Mouse (Mus musculus): ENCODE results near the gene Slc25a22. TPM values are rescaled to one million over a fixed set of nuclear protein-coding genes. Genes with fewer than 3 reads are reported as not detected.
A peak's percentile ranks its signal among the peaks of the same experiment; 100 is the strongest.

Gene Slc25a22
- polyA plus RNA-seq, 1 experiment: 30.3 TPM

DNA sequence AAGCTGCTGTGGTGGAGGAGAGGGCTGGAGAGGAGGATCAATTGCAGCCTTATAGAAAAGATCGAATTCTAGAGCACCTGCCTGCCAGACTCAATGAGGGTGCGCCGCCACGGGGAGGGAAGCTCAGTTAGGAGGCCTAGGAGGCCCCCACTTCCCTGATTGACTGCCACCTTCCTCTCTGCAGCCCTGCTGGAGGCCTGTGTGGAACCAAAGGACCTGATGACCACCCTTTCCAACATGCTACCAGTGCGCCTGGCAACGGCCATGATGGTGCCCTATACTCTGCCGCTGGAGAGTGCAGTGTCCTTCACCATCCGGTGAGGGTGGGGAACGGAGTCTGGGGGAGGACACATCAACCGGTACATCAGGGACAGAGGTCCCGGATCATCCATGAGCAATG, 21.0 kb upstream of the Slc25a22 start:
- WGBS: 86% methylated on average over 11 of the region's 11 CpGs
- TF ChIP-seq POLR2A (IDR thresholded peaks at IDR 0.05; ENCODE audit: borderline replicate concordance, control insufficient read depth, low read depth, low read length): no peak
- no peak for TF ChIP-seq CTCF (IDR thresholded peaks at IDR 0.05; ENCODE audit: control insufficient read depth, insufficient read depth, low read length)
- Histone ChIP-seq H3K4me3 (replicated peaks; ENCODE audit: control insufficient read depth, low read depth, low read length) (no peak overlapping the region), H3K27ac (ENCODE audit: control insufficient read depth, insufficient read depth, low read depth, low read length, poor library complexity) (no peak overlapping the region), H3K4me1 (ENCODE audit: control insufficient read depth, insufficient read depth, low read length) (peaks cover 7% of the 10 kb centered on the region; the same call in 1 of the 2 replicates)

DNA sequence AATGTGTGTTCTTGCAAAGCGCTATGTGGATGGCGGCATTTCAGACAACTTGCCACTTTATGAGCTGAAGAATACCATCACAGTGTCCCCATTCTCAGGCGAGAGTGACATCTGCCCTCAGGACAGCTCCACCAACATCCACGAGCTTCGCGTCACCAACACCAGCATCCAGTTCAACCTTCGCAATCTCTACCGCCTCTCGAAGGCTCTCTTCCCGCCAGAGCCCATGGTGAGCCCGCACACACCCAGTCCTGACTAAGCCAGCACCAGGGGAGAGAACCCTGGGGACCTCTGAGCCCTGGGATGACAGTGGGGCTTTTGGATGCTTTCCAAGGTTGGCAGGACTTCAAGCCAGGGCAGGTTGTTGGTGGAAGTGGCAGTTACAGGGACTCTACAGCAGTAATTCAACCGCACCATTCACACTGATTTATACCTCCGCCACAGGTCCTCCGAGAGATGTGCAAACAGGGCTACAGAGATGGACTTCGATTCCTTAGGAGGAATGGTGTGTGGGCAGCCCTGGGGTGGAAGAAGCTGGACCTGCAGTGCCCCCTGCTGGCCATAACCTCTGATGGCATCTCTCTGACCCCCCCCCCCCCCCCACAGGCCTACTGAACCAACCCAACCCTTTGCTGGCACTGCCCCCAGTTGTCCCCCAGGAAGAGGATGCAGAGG, 20.4 kb upstream of the Slc25a22 start:
- 78% methylated on average over 15 of the region's 15 CpGs for WGBS

GRCm38 (mm10) chr7:141457236-141457635, 19.5 kb upstream of the Slc25a22 start:
- Histone ChIP-seq H3K27ac (ENCODE audit: control insufficient read depth, insufficient read depth, low read depth, low read length, poor library complexity) (no peak overlapping the region), H3K4me1 (ENCODE audit: control insufficient read depth, insufficient read depth, low read length) (peaks cover 7% of the 10 kb centered on the region; the same call in 1 of the 2 replicates), H3K4me3 (replicated peaks; ENCODE audit: control insufficient read depth, low read depth, low read length) (no peak overlapping the region)
- TF ChIP-seq CTCF (IDR thresholded peaks at IDR 0.05; ENCODE audit: control insufficient read depth, insufficient read depth, low read length): no peak
- TF ChIP-seq POLR2A (IDR thresholded peaks at IDR 0.05; ENCODE audit: borderline replicate concordance, control insufficient read depth, low read depth, low read length): no peak
- 90% methylated on average over 14 of the region's 14 CpGs for WGBS

More for the DNA sequence above, 20.4 kb upstream of the Slc25a22 start:
- peaks cover 7% of the 10 kb centered on the region; the same call in 1 of the 2 replicates for H3K4me1 ChIP-seq (ENCODE audit: control insufficient read depth, insufficient read depth, low read length)
- TF ChIP-seq CTCF (IDR thresholded peaks at IDR 0.05; ENCODE audit: control insufficient read depth, insufficient read depth, low read length): peak; percentile 71
- TF ChIP-seq POLR2A (IDR thresholded peaks at IDR 0.05; ENCODE audit: borderline replicate concordance, control insufficient read depth, low read depth, low read length): no peak
- no peak overlapping the region for H3K27ac ChIP-seq (ENCODE audit: control insufficient read depth, insufficient read depth, low read depth, low read length, poor library complexity)
- no peak overlapping the region for H3K4me3 ChIP-seq (replicated peaks; ENCODE audit: control insufficient read depth, low read depth, low read length)

- no peak for TF ChIP-seq POLR2A (IDR thresholded peaks at IDR 0.05; ENCODE audit: borderline replicate concordance, control insufficient read depth, low read depth, low read length)
- TF ChIP-seq CTCF (IDR thresholded peaks at IDR 0.05; ENCODE audit: control insufficient read depth, insufficient read depth, low read length): no peak
- no peak overlapping the region for H3K27ac ChIP-seq (ENCODE audit: control insufficient read depth, insufficient read depth, low read depth, low read length, poor library complexity)
- WGBS: 68% methylated on average over 6 of the region's 6 CpGs
- peaks cover 7% of the 10 kb centered on the region; the same call in 1 of the 2 replicates for H3K4me1 ChIP-seq (ENCODE audit: control insufficient read depth, insufficient read depth, low read length)
- peak overlapping the region; percentile 92 for H3K4me3 ChIP-seq (replicated peaks; ENCODE audit: control insufficient read depth, low read depth, low read length)
Observed at GRCm38 (mm10) chr7:141456739-141457138, 19.0 kb upstream of the Slc25a22 start.

DNA sequence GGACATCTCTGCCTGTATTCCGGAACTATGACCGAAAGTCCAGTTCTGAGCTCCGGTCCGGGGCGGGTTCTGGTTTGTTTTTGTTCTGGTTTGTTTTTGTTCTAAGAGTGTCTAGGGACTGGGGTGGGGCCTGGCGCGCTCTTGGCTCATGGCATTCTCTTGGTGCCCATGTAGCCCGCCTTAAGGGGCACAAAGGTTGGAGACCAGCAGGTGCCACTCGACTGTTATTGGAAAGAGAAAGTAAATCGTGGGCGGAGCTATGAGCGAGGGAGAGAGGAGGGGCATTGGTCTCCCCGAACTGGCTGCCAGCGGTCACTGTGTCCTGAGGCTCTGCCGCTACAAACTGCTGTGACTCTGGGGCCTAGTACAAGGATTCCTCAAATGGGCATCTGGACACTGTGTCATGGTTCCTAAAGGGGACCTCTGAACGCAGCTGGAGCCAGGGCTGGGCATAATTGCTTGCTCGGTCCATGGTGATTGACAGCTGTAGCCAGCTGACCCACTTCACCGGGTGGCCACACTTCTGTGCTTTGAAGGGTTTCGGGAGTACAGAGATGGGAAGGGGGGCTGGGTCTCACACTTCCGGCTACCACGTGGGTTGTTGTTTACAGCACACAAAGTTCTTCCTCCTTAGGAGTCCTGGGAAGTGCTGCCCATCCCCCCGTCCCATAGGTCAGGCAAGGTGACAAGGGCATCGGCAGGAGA, 18.1 kb upstream of the Slc25a22 start:
- TF ChIP-seq CTCF (IDR thresholded peaks at IDR 0.05; ENCODE audit: control insufficient read depth, insufficient read depth, low read length): no peak
- peak; percentile 30; the same call in 1 of the 2 replicates for TF ChIP-seq POLR2A (IDR thresholded peaks at IDR 0.05; ENCODE audit: borderline replicate concordance, control insufficient read depth, low read depth, low read length)
- H3K4me3 ChIP-seq (replicated peaks; ENCODE audit: control insufficient read depth, low read depth, low read length): peak overlapping the region; percentile 92
- under 1% methylated on average over 23 of the region's 23 CpGs for whole genome bisulfite sequencing
- H3K4me1 ChIP-seq (ENCODE audit: control insufficient read depth, insufficient read depth, low read length): peaks cover 7% of the 10 kb centered on the region; the same call in 1 of the 2 replicates
- H3K27ac ChIP-seq (ENCODE audit: control insufficient read depth, insufficient read depth, low read depth, low read length, poor library complexity): peak overlapping the region; percentile 97

DNA sequence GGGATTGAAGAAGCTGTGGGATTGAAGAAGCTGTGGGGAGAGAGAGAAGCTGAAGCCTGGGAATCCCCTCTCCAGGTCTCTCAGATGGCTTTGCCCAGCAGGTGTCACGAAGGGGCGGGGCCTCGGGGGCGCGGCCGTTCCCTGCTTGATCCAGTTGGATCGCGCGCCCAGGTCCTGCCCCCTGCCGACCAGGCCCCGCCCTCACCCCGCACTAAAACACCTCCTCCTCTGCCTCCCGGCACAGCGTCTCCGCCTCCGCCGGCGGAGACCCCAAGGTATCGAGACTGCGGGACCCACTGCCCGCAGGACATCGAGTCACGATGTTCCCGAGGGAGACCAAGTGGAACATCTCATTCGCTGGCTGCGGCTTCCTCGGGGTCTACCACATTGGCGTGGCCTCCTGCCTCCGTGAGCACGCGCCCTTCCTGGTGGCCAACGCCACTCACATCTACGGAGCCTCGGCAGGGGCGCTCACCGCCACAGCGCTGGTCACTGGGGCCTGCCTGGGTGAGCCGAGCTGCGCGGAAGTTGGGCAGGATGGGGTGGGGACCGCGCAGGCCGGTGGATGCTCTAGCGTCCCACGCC, 17.4 kb upstream of the Slc25a22 start, which contains the start of gene Pnpla2:
Gene Pnpla2 (plus strand): TSS at position 232 of the 585 bp plus-strand sequence.
- WGBS: under 1% methylated on average over 45 of the region's 45 CpGs
- Histone ChIP-seq H3K27ac (ENCODE audit: control insufficient read depth, insufficient read depth, low read depth, low read length, poor library complexity) (peak within 1 kb of the TSS; percentile 97), H3K4me3 (replicated peaks; ENCODE audit: control insufficient read depth, low read depth, low read length) (peak within 1 kb of the TSS; percentile 92), H3K4me1 (ENCODE audit: control insufficient read depth, insufficient read depth, low read length) (peaks cover 7% of the 10 kb centered on the region; the same call in 1 of the 2 replicates)
- TF ChIP-seq POLR2A (IDR thresholded peaks at IDR 0.05; ENCODE audit: borderline replicate concordance, control insufficient read depth, low read depth, low read length) (peak; percentile 94), CTCF (IDR thresholded peaks at IDR 0.05; ENCODE audit: control insufficient read depth, insufficient read depth, low read length) (0 out of 2 replicates have a peak, but pooled peaks have one; percentile 0)

DNA sequence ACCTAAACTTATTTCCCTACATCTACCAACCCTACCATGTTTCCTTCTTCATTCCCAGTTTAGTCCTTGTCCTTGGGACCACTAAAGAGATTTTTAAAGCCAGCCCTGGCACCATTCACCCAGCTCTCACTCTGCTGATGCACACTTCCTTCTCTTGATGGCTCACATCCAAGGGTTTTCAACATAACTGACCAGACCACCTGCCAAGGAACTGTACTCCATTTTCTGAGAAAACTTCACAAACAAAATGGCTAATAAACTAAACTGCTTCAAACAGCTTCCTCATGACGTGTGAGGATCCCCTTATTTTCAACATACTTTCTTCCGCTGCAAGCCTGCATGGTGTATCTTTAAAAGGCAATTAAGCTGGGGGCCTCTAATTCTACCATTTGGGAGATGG, 15.9 kb upstream of the Slc25a22 start:
- WGBS: 41% methylated on average over 2 of the region's 2 CpGs
- no peak overlapping the region for H3K27ac ChIP-seq (ENCODE audit: control insufficient read depth, insufficient read depth, low read depth, low read length, poor library complexity)
- peaks cover 7% of the 10 kb centered on the region; the same call in 1 of the 2 replicates for H3K4me1 ChIP-seq (ENCODE audit: control insufficient read depth, insufficient read depth, low read length)
- no peak for TF ChIP-seq POLR2A (IDR thresholded peaks at IDR 0.05; ENCODE audit: borderline replicate concordance, control insufficient read depth, low read depth, low read length)
- no peak for TF ChIP-seq CTCF (IDR thresholded peaks at IDR 0.05; ENCODE audit: control insufficient read depth, insufficient read depth, low read length)
- H3K4me3 ChIP-seq (replicated peaks; ENCODE audit: control insufficient read depth, low read depth, low read length): no peak overlapping the region

- H3K4me1 ChIP-seq (ENCODE audit: control insufficient read depth, insufficient read depth, low read length): peaks cover 7% of the 10 kb centered on the region; the same call in 1 of the 2 replicates
- H3K27ac ChIP-seq (ENCODE audit: control insufficient read depth, insufficient read depth, low read depth, low read length, poor library complexity): no peak overlapping the region
- no peak for TF ChIP-seq CTCF (IDR thresholded peaks at IDR 0.05; ENCODE audit: control insufficient read depth, insufficient read depth, low read length)
- TF ChIP-seq POLR2A (IDR thresholded peaks at IDR 0.05; ENCODE audit: borderline replicate concordance, control insufficient read depth, low read depth, low read length): no peak
- H3K4me3 ChIP-seq (replicated peaks; ENCODE audit: control insufficient read depth, low read depth, low read length): no peak overlapping the region
Observed at GRCm38 (mm10) chr7:141451928-141452327, 14.2 kb upstream of the Slc25a22 start.

All from bone marrow, adult 2 months (tissue).